Mouse (Mus musculus) liver, adult 2 months (tissue): Measurements from ENCODE around the gene Fbxl14. TPM values are rescaled to one million over a fixed set of nuclear protein-coding genes. Genes with fewer than 3 reads are reported as not detected.

Experiments used
- DNase-seq: peaks from one replicate; pipeline ENCODE4 v3.0.0-alpha.2; 2011; ENCODE audit warnings: low read depth, low spot score; ENCODE audit errors: extremely low read depth
- H3K27ac ChIP-seq: fragments of 200-500 bp; replicated peaks from 2 replicates; pipeline ENCODE4 v1.5.1; 2012; ENCODE audit warnings: low read depth, mild to moderate bottlenecking, control low read depth, inconsistent platforms, low read length; ENCODE audit not compliant: insufficient read depth
- H3K27me3 ChIP-seq: fragments of 200-500 bp; 2 replicates; pipeline ENCODE4 v1.6.1; 2012; ENCODE audit warnings: mild to moderate bottlenecking, moderate library complexity, low read length, inconsistent platforms; ENCODE audit not compliant: control insufficient read depth, insufficient read depth
- H3K36me3 ChIP-seq: fragments of 200-500 bp; 2 replicates; pipeline ENCODE4 v1.6.1; 2012; ENCODE audit warnings: low read length, inconsistent platforms; ENCODE audit not compliant: control insufficient read depth, insufficient read depth
- H3K4me1 ChIP-seq: fragments of 200-500 bp; 2 replicates; pipeline ENCODE4 v1.6.1; 2011; ENCODE audit warnings: low read length; ENCODE audit not compliant: control insufficient read depth, insufficient read depth
- H3K4me3 ChIP-seq: fragments of 200-500 bp; 2 replicates; pipeline ENCODE4 v1.5.1; 2011; ENCODE audit warnings: low read depth, mild to moderate bottlenecking, control low read depth, low read length, moderate library complexity; ENCODE audit not compliant: insufficient read depth
- H3K79me2 ChIP-seq: fragments of 200-500 bp; 2 replicates; pipeline ENCODE4 v1.6.1; 2012; ENCODE audit warnings: inconsistent platforms, mild to moderate bottlenecking, low read length, moderate library complexity; ENCODE audit not compliant: control insufficient read depth, insufficient read depth
- H3K9ac ChIP-seq: fragments of 200-500 bp; 2 replicates; pipeline ENCODE4 v1.6.1; 2012; ENCODE audit warnings: low read depth, mild to moderate bottlenecking, control low read depth, inconsistent platforms, low read length
- CTCF ChIP-seq: fragments of 200-500 bp; IDR thresholded peaks from 2 replicates; pipeline ENCODE4 v1.5.1; 2011; ENCODE audit warnings: low read depth, low read length, control low read depth
- POLR2A ChIP-seq: fragments of 200-500 bp; IDR thresholded peaks from 2 replicates; pipeline ENCODE4 v1.6.1; 2011; ENCODE audit warnings: low read length, control low read depth; ENCODE audit not compliant: insufficient read depth; ENCODE audit errors: extremely low read depth
- WGBS: fragments of 180-500 bp; shearing (Covaris S2); methylation state at CpG from one replicate; pipeline ENCODE4 v1.1.7; 2018; 5-methylcytosine and 5-hydroxymethylcytosine counted together
- polyA plus RNA-seq: library from polyadenylated mRNA; depleted of rRNA; stranded (reverse); fragments of >200 nt; gene quantifications from 2 replicates; pipeline ENCODE4 v1.2.3, GENCODE M21; 2012
- total RNA-seq: library from RNA; depleted of rRNA; stranded (reverse); fragments of >200 nt; gene quantifications from 2 replicates; pipeline ENCODE4 v1.2.3, GENCODE M21; 2014

The Fbxl14 gene
- total and polyA plus RNA-seq, 2 experiments, result 5.0 to 18.7 TPM

DNA sequence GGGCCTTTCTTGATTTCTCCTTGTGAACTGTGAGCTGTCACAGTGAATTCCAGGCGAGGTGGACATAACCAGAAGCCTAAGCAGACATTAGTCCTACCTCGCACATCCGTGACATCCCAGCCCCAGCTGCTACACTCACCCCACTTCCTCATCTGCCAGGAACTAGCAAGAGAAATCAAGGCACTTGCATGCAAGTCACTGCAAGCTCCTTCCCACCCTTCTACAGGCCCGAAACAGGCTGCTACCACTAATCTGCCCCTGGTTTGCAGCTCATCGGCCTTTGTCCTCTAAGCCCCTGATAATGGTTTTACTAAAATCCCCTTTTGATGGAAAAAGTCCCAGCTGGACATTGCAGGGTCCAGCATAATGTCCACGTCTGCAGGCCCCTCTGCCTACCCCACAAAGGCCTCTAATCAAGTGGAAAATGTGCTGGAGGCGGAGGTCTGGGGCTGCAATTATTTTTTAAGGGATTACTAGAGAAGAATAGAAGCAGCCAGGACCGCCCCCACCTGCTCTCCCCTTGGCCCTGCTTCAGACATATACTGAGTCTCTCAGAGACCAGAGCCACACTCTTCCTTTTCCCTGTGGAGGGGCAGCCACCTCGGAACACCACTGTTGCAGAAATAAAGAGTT lies 12.6 kb downstream of the Fbxl14 start:
- no peaks in the 10 kb centered on the region for H3K36me3 ChIP-seq
- no peak for DNase-seq
- no peaks in the 10 kb centered on the region for H3K79me2 ChIP-seq
- no peaks in the 10 kb centered on the region for H3K27me3 ChIP-seq
- WGBS, result 90% methylated on average over 9 of the region's 9 CpGs
- H3K27ac ChIP-seq, result no peak overlapping the region
- H3K4me3 ChIP-seq, result no peak overlapping the region
- TF ChIP-seq POLR2A (no peak), CTCF (no peak)
- no peaks in the 10 kb centered on the region for H3K4me1 ChIP-seq
- no peak overlapping the region for H3K9ac ChIP-seq

DNA sequence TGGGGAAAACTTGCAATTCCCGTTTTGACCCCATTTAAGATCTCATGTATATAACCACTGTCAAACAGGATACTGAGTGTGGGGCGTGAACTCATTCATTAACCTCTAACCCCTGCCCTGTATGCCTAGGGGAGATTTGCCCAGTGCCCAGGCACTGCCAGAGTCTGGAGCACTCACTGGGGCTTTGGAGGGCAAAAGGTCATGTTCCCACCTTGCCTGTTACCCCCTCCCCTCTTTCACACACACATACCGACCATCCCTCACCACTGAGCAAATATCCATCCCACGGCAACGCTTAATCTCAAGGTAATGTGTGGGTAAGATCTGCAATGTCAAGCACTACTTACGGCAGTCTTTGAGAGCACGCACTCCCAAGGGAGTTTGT lies 13.2 kb downstream of the Fbxl14 start:
- DNase-seq, result no peak
- Histone ChIP-seq H3K4me1 (no peaks in the 10 kb centered on the region), H3K4me3 (no peak overlapping the region), H3K27ac (no peak overlapping the region), H3K36me3 (no peaks in the 10 kb centered on the region), H3K79me2 (no peaks in the 10 kb centered on the region), H3K9ac (no peak overlapping the region), H3K27me3 (no peaks in the 10 kb centered on the region)
- TF ChIP-seq POLR2A, result no peak
- 75% methylated on average over 7 of the region's 7 CpGs for WGBS

DNA sequence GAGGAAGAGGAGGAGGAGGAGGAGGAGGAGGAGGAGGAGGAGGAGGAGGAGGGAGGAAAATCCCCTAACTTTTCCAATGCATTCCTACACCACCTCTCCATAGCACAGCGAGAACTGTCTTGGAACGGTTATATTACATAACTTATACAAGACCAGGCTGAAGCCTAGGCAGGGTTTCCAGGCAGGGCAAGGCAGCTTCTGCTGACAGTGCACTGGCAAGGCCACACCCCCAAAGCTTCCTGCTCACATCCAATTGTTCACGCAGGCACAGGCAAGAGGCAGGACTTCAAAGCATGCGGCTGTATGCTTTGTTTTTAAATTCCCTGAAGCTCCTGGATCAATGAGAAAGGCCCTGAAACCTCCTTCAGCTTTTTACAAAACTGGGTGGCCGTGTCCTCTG lies 19.8 kb downstream of the Fbxl14 start:
- Histone ChIP-seq H3K27ac (no peak overlapping the region), H3K36me3 (no peaks in the 10 kb centered on the region), H3K4me3 (no peak overlapping the region), H3K79me2 (no peaks in the 10 kb centered on the region), H3K27me3 (no peaks in the 10 kb centered on the region), H3K9ac (no peak overlapping the region), H3K4me1 (no peaks in the 10 kb centered on the region)
- TF ChIP-seq CTCF (no peak), POLR2A (no peak)
- WGBS, result 32% methylated on average over 5 of the region's 5 CpGs
- no peak for DNase-seq

DNA sequence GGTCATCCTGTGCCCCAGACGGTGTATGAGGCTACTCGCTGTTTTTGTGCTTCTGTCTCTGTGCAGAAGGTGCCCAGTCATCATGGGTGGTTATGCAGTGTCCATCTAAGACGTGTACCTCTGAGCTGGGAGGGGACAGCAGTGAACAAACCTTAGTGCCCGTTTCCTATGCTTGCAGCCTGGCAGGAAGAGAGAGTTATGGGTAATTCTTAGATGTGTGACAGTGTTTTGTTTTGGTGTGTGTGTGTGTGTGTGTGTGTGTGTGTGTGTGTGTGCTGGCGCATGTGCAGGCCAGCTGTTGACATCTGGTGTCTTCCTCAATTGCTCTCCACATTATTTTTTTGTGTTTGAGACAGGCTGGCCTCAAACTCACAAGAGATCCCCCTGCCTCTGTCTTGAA lies 20.6 kb downstream of the Fbxl14 start:
- H3K9ac ChIP-seq, result no peak overlapping the region
- H3K79me2 ChIP-seq, result no peaks in the 10 kb centered on the region
- H3K4me1 ChIP-seq, result no peaks in the 10 kb centered on the region
- WGBS, result 81% methylated on average over 5 of the region's 5 CpGs
- no peak for DNase-seq
- H3K36me3 ChIP-seq, result no peaks in the 10 kb centered on the region
- H3K27me3 ChIP-seq, result no peaks in the 10 kb centered on the region
- no peak overlapping the region for H3K4me3 ChIP-seq
- no peak overlapping the region for H3K27ac ChIP-seq
- TF ChIP-seq POLR2A (no peak), CTCF (no peak)

DNA sequence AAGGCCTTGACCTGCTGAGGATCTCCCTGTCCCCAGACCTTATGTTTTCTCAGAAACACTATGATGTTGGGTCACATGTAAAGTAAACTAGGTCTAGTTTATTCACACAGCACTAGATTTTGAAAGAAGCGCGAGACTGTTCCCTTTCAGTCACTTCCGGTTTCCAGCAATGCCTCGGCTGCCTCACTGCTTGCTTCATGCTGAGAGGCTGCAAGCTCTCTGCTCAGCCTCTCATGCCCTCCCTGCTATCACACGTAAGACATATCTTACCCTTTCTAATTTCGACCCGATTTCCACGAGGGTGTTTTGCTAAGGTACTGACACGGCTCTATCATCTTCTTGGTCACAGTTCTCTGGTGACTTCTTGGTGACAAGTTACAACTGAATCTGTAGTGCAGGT lies 22.6 kb downstream of the Fbxl14 start:
- Histone ChIP-seq H3K27me3 (no peaks in the 10 kb centered on the region), H3K9ac (no peak overlapping the region), H3K36me3 (no peaks in the 10 kb centered on the region), H3K27ac (no peak overlapping the region), H3K79me2 (no peaks in the 10 kb centered on the region), H3K4me1 (no peaks in the 10 kb centered on the region), H3K4me3 (no peak overlapping the region)
- 58% methylated on average over 9 of the region's 9 CpGs for whole genome bisulfite sequencing
- DNase-seq, result no peak
- TF ChIP-seq POLR2A (no peak), CTCF (no peak)

DNA sequence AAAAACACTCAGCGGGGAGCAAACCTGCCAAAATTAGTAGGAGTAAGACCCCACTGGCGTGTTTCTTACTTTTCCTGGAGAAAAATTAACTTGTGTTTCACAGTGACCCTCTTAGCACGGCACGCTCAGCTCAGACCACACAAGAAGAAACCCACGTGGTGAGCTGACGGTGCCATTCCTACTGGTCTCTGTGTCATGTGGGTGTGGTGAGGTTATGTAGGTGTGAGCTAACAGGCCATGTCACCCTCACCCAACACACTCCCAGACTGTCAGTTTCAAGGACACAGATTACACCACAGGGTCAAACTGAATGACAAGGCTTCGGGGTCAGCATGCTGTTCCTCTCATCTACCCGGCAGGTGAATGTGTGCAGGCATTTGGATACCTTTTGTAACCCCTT lies 25.3 kb downstream of the Fbxl14 start:
- DNase-seq, result no peak
- H3K9ac ChIP-seq, result no peak overlapping the region
- TF ChIP-seq CTCF (no peak), POLR2A (no peak)
- H3K79me2 ChIP-seq, result no peaks in the 10 kb centered on the region
- H3K36me3 ChIP-seq, result no peaks in the 10 kb centered on the region
- no peak overlapping the region for H3K4me3 ChIP-seq
- 85% methylated on average over 8 of the region's 8 CpGs for WGBS
- H3K4me1 ChIP-seq, result no peaks in the 10 kb centered on the region
- H3K27ac ChIP-seq, result no peak overlapping the region
- no peaks in the 10 kb centered on the region for H3K27me3 ChIP-seq
